Mouse (Mus musculus) central nervous system, embryonic 11.5 days (tissue): ENCODE measurements around the gene Gpr31b. TPM values are rescaled to one million over a fixed set of nuclear protein-coding genes. Genes with fewer than 3 reads are reported as not detected.

Source experiments
- polyA plus RNA-seq: library from polyadenylated mRNA; depleted of rRNA; stranded (reverse); fragments of >200 nt; gene quantifications from 2 replicates; pipeline ENCODE4 v1.2.3, GENCODE M21; 2012; rRNA removed

Gpr31b gene
- not detected in 2 replicates for polyA plus RNA-seq

GRCm38 (mm10) chr17:13052124-13052813 is at the start of gene Gpr31b:
Gene Gpr31b (minus strand): TSS chr17:13052296.

GRCm38 (mm10) chr17:13060804-13061203 is 8.7 kb upstream of the Gpr31b start, which contains the start of gene Tcp10b:
Gene Tcp10b (plus strand): TSS chr17:13061104.

GRCm38 (mm10) chr17:13006546-13006945 is 45.5 kb downstream of the Gpr31b start, which contains the start of gene Sod2:
Gene Sod2 (plus strand): TSS chr17:13006846.

Other genes starting within 250 kb of the Gpr31b start
- 0.08 and 0.52 TPM in 2 replicates for gene Mas1, start 184.2 kb downstream of the Gpr31b start, polyA plus RNA-seq
- 0.04 and 0.10 TPM in 2 replicates for gene Mrgprh, start 176.3 kb downstream of the Gpr31b start, polyA plus RNA-seq
- gene Pnldc1, start 142.1 kb downstream of the Gpr31b start, polyA plus RNA-seq: 4.9 and 6.2 TPM in 2 replicates
- 329 and 368 TPM in 2 replicates for gene Tcp1, start 136.6 kb downstream of the Gpr31b start, polyA plus RNA-seq
- 94.2 and 119 TPM in 2 replicates for gene Mrpl18, start 136.0 kb downstream of the Gpr31b start, polyA plus RNA-seq
- gene Acat3, start 111.7 kb downstream of the Gpr31b start, polyA plus RNA-seq: 0.80 and 1.0 TPM in 2 replicates
- gene Acat2, start 91.5 kb downstream of the Gpr31b start, polyA plus RNA-seq: 164 and 168 TPM in 2 replicates
- 78.7 and 112 TPM in 2 replicates for gene Wtap, start 58.1 kb downstream of the Gpr31b start, polyA plus RNA-seq
- gene Sod2, start 45.5 kb downstream of the Gpr31b start, polyA plus RNA-seq: 75.3 and 105 TPM in 2 replicates
- gene Tcp10b, start 8.8 kb upstream of the Gpr31b start, polyA plus RNA-seq: 0.04 and 0.10 TPM in 2 replicates
- gene Unc93a, start 79.5 kb upstream of the Gpr31b start, polyA plus RNA-seq: not detected in 2 replicates
- not detected in 2 replicates for gene Smok2a, start 168.9 kb upstream of the Gpr31b start, polyA plus RNA-seq
- gene Smok2b, start 178.0 kb upstream of the Gpr31b start, polyA plus RNA-seq: not detected in 2 replicates